Mouse (Mus musculus) bone marrow macrophage, adult 2 months (primary cell): ENCODE measurements around the gene Dock2.

ENCODE experiments used
- CTCF ChIP-seq: IDR thresholded peaks from 2 replicates; pipeline ENCODE4 v1.5.1; 2012; ENCODE audit warnings: low read depth, mild to moderate bottlenecking, low read length, moderate library complexity
- POLR2A ChIP-seq: IDR thresholded peaks from 2 replicates; pipeline ENCODE4 v1.6.1; 2012; ENCODE audit warnings: mild to moderate bottlenecking, low read depth, low read length, borderline replicate concordance

- no peak for TF ChIP-seq POLR2A
- no peak for TF ChIP-seq CTCF
These were observed 7.6 kb downstream of the Dock2 start for GRCm38 (mm10) chr11:34776054-34776453.
